Mouse (Mus musculus): ENCODE data around the gene Cfh. TPM values are rescaled to one million over a fixed set of nuclear protein-coding genes. Genes with fewer than 3 reads are reported as not detected.

Gene Cfh
- polyA plus RNA-seq, 1 experiment from 2014 or later = 23.3 TPM

Other genes with a start within 250 kb of the Cfh start
- 0.62 and 0.83 TPM in 2 replicates for gene Kcnt2, start 62.4 kb upstream of the Cfh start, polyA plus RNA-seq (2015; fragmentation: Nextera tagmentation; extraction: Ambion mirVana)

All from heart, embryonic 13.5 days (tissue).